Comparison of ENCODE assay signal across 9 mouse cellular contexts in the genomic region with DNA sequence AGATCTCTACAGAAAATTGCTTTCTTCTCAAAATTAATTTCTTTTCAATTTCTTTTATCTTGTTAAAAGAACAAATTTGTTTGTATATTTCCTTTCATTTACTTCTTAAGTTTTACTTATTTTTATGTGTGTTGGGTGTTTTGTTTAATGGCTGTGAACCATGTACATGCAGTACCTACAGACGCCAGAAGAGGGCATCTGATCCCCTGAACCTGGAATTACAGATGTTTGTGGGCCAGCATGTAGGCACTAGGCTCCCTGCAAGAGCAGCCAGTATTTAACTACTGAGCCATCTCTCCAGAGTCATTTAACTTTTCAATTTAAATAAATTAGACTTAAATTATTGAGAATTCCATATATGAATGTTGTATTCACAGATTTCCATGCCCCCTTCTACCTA.
DNase-seq lines count a peak whose midpoint lies in the region; ATAC-seq and TF ChIP-seq lines count a peak whose summit lies in the region.
"Had no signal": no experiment of that assay in that cellular context is flagged by ENCODE, and none has a peak within 500 bp of the region (broad histone marks: within the 10 kb centered on the region; RNA-seq: fewer than 3 reads in every experiment).

No protein-coding gene starts in this region.

- no peak overlapping the region for H3K4me3 ChIP-seq in kidney, adult 2 months (ENCODE audit: insufficient read depth, low read depth, low read length)
- H3K4me3 ChIP-seq in forebrain, embryonic 15.5 days: no peak overlapping the region
- H3K4me3 ChIP-seq: megakaryocyte, embryonic 14.5 days had no signal

- H3K27ac ChIP-seq in kidney, adult 2 months (ENCODE audit: insufficient read depth, low read depth, low read length): no peak overlapping the region
- H3K27ac ChIP-seq in forebrain, embryonic 15.5 days (replicated peaks): no peak overlapping the region

- 7% methylated on average over 1 of the region's 1 CpGs for WGBS in kidney, adult 2 months
- WGBS in forebrain, embryonic 15.5 days: 13% methylated on average over 1 of the region's 1 CpGs

- no peaks in the 10 kb centered on the region for H3K9me3 ChIP-seq in forebrain, embryonic 15.5 days

- H3K36me3 ChIP-seq in kidney, adult 2 months (ENCODE audit: control insufficient read depth, insufficient read depth, low read length): no peaks in the 10 kb centered on the region
- H3K36me3 ChIP-seq in forebrain, embryonic 15.5 days: no peaks in the 10 kb centered on the region

- no peaks in the 10 kb centered on the region for H3K4me1 ChIP-seq in kidney, adult 2 months (ENCODE audit: control insufficient read depth, insufficient read depth, low read length)
- H3K4me1 ChIP-seq in forebrain, embryonic 15.5 days: no peaks in the 10 kb centered on the region
- H3K4me1 ChIP-seq: megakaryocyte, embryonic 14.5 days had no signal

- H3K27me3 ChIP-seq in kidney, adult 2 months (replicated peaks; ENCODE audit: control insufficient read depth, insufficient read depth, low read length): no peaks in the 10 kb centered on the region; the same call in 1 of the 2 replicates
- H3K27me3 ChIP-seq in forebrain, embryonic 15.5 days: no peaks in the 10 kb centered on the region
- H3K27me3 ChIP-seq: megakaryocyte, embryonic 14.5 days had no signal

- peak; percentile 46 for TF ChIP-seq CTCF in kidney, adult 2 months (conservative IDR thresholded peaks at IDR 0.05; ENCODE audit: insufficient read depth, insufficient read length, low read depth, low read length)

- no peak overlapping the region for H3K4me2 ChIP-seq in forebrain, embryonic 15.5 days (replicated peaks)

- no peak overlapping the region for H3K9ac ChIP-seq in forebrain, embryonic 15.5 days (replicated peaks)

- peak; percentile 46 for DNase-seq in kidney, adult 2 months
- no peak for DNase-seq in kidney, adult 11 months
- DNase-seq in 416B (ENCODE audit: low read depth) (peak; percentile 56), ES-CJ7 (ENCODE audit: low read depth, low spot score) (peak; percentile 65)
- peak; percentile 29 for DNase-seq in cerebellum, adult 8-10 months
- peak; percentile 8 for DNase-seq in hindlimb bud, embryonic 11.5 days (ENCODE audit: extremely low spot score, low read depth, low spot score)
- peak; percentile 8 for DNase-seq in retina, adult 2 months (ENCODE audit: low read depth, low spot score)

- ATAC-seq in forebrain, embryonic 15.5 days (replicated peaks): no peak

- no peak for TF ChIP-seq POLR2A in kidney, adult 2 months (IDR thresholded peaks at IDR 0.05; ENCODE audit: low read depth, low read length)
